Mouse (Mus musculus): ENCODE data around the gene Insr. TPM values are rescaled to one million over a fixed set of nuclear protein-coding genes. Genes with fewer than 3 reads are reported as not detected.

Insr gene
- total and polyA plus RNA-seq, 3 experiments, result 5.3 to 7.6 TPM; not detected in 1

DNA sequence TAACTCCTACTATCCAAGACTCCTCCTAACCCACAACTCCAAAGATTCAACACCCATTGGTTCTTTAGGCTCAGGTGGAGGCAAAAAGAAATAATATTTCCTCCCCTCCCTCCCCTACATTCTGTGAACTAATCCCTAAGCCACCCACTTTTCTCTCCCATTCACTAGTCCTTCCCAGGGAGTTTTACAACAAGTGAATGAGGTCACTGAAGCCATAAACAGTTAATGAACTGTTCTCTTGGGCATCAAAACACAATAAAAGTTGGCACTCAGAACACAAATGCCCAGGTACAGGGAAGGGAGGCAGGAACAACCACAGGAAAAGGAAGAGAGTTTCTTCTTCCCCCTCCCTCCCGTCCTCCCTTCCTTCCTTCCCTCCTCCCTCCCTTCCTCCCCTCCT, 24.1 kb downstream of the Insr start:
- Histone ChIP-seq H3K4me3 (ENCODE audit: control insufficient read depth in 1 of 2, insufficient read depth in 1 of 2, low read depth in 2 of 2, low read length in 2 of 2) (no peak overlapping the region), H3K9ac (ENCODE audit: control insufficient read depth, low read depth, low read length, poor library complexity, severe bottlenecking) (no peak overlapping the region), H3K36me3 (ENCODE audit: control insufficient read depth in 1 of 2, insufficient read depth in 2 of 2, low read length in 2 of 2) (no peaks in the 10 kb centered on the region; a peak in 2 of 4 replicates), H3K27me3 (ENCODE audit: control insufficient read depth in 1 of 2, insufficient read depth in 2 of 2, low read length in 2 of 2) (no peaks in the 10 kb centered on the region; a peak in 1 of 4 replicates), H3K4me1 (ENCODE audit: control insufficient read depth in 1 of 2, insufficient read depth in 2 of 2, low read length in 2 of 2) (no peaks in the 10 kb centered on the region), H3K79me2 (ENCODE audit: control insufficient read depth, insufficient read depth, low read length, poor library complexity) (no peaks in the 10 kb centered on the region), H3K9me3 (replicated peaks; ENCODE audit: insufficient read depth, low read length) (no peaks in the 10 kb centered on the region), H3K27ac (ENCODE audit: control insufficient read depth, low read depth, low read length) (no peak overlapping the region)
- no peak for TF ChIP-seq TAL1 (IDR thresholded peaks at IDR 0.05; ENCODE audit: low read length)
- TF ChIP-seq MAZ (IDR thresholded peaks at IDR 0.05; ENCODE audit: low read depth, low read length), result no peak
- TF ChIP-seq GABPA (IDR thresholded peaks at IDR 0.05; ENCODE audit: low read depth, low read length), result no peak
- no peak for TF ChIP-seq POLR2AphosphoS5 (IDR thresholded peaks at IDR 0.05; ENCODE audit: borderline replicate concordance, low read depth, low read length)
- TF ChIP-seq EP300 (IDR thresholded peaks at IDR 0.05; ENCODE audit: low read depth in 1 of 2, low read length in 2 of 2), result no peak
- TF ChIP-seq BHLHE40 (IDR thresholded peaks at IDR 0.05; ENCODE audit: borderline replicate concordance, low read depth, low read length), result no peak
- no peak for TF ChIP-seq NRF1 (IDR thresholded peaks at IDR 0.05; ENCODE audit: insufficient read depth, low read depth, low read length, poor library complexity, severe bottlenecking)
- no peak for TF ChIP-seq USF1 (IDR thresholded peaks at IDR 0.05; ENCODE audit: low read depth, low read length)
- TF ChIP-seq HCFC1 (IDR thresholded peaks at IDR 0.05; ENCODE audit: low read depth, low read length), result no peak
- no peak for TF ChIP-seq SMC3 (IDR thresholded peaks at IDR 0.05; ENCODE audit: low read depth, low read length)
- no peak for TF ChIP-seq MEF2A (IDR thresholded peaks at IDR 0.05; ENCODE audit: extremely low read depth, insufficient replicate concordance, low read depth, low read length, poor library complexity, severe bottlenecking)
- TF ChIP-seq KAT2A (conservative IDR thresholded peaks at IDR 0.05; ENCODE audit: low read depth, low read length), result no peak
- TF ChIP-seq MXI1 (IDR thresholded peaks at IDR 0.05; ENCODE audit: low read depth, low read length), result no peak
- TF ChIP-seq POLR2A (IDR thresholded peaks at IDR 0.05; ENCODE audit: control insufficient read depth in 1 of 2, insufficient read depth in 1 of 2, low read depth in 1 of 2, low read length in 2 of 2, poor library complexity in 1 of 2), result no peak
- no peak for DNase-seq (ENCODE audit: low read depth, low spot score)

DNA sequence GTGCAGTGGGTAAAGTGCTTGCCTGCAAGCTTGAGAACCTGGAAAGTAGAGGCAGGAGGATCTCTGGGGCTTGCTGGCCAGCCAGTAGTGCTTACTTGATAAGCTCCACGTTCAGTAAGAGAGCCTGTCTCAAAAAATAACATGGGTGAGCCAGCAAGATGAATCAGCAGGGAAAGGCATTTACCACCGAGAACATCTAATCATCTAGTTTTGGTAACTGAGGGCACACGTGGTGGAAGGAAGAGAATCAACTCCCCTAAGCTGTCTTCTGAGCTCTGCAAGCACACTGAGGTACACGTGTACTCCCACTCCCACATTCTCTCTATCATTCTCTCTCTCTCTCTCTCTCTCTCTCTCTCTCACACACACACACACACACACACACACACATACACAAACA, 26.2 kb downstream of the Insr start:
- no peak for DNase-seq (ENCODE audit: low read depth, low spot score)
- H3K4me1 ChIP-seq (ENCODE audit: control insufficient read depth in 1 of 2, insufficient read depth in 2 of 2, low read length in 2 of 2), result no peaks in the 10 kb centered on the region
- no peak overlapping the region for H3K9ac ChIP-seq (ENCODE audit: control insufficient read depth, low read depth, low read length, poor library complexity, severe bottlenecking)
- H3K27ac ChIP-seq (ENCODE audit: control insufficient read depth, low read depth, low read length), result no peak overlapping the region
- no peak overlapping the region for H3K4me3 ChIP-seq (ENCODE audit: control insufficient read depth in 1 of 2, insufficient read depth in 1 of 2, low read depth in 2 of 2, low read length in 2 of 2)
- H3K9me3 ChIP-seq (replicated peaks; ENCODE audit: insufficient read depth, low read length), result no peaks in the 10 kb centered on the region
- TF ChIP-seq TCF12 (IDR thresholded peaks at IDR 0.05; ENCODE audit: low read depth, low read length) (no peak), MAX (IDR thresholded peaks at IDR 0.05; ENCODE audit: low read length) (no peak), ZNF384 (IDR thresholded peaks at IDR 0.05; ENCODE audit: low read depth, low read length) (no peak), CTCF (IDR thresholded peaks at IDR 0.05 in 2 of 3, conservative IDR thresholded peaks at IDR 0.05 in 1 of 3; ENCODE audit: control insufficient read depth in 1 of 3, insufficient read depth in 1 of 3, low read depth in 2 of 3, low read length in 3 of 3, poor library complexity in 1 of 3, severe bottlenecking in 1 of 3) (no peak), E2F4 (IDR thresholded peaks at IDR 0.05; ENCODE audit: borderline replicate concordance, low read depth, low read length) (no peak)
- H3K79me2 ChIP-seq (ENCODE audit: control insufficient read depth, insufficient read depth, low read length, poor library complexity), result no peaks in the 10 kb centered on the region
- H3K36me3 ChIP-seq (ENCODE audit: control insufficient read depth in 1 of 2, insufficient read depth in 2 of 2, low read length in 2 of 2), result no peaks in the 10 kb centered on the region; a peak in 2 of 4 replicates
- no peaks in the 10 kb centered on the region; a peak in 1 of 4 replicates for H3K27me3 ChIP-seq (ENCODE audit: control insufficient read depth in 1 of 2, insufficient read depth in 2 of 2, low read length in 2 of 2)
